Mouse (Mus musculus) lung, adult 2 months (tissue): ENCODE measurements around the gene R3hdm2.

ENCODE experiments used
- CTCF ChIP-seq: fragments of 200-500 bp; IDR thresholded peaks from 2 replicates; pipeline ENCODE4 v1.5.1; 2011; ENCODE audit warnings: mild to moderate bottlenecking, low read length, control low read depth; ENCODE audit not compliant: insufficient read depth
- POLR2A ChIP-seq: fragments of 200-500 bp; IDR thresholded peaks from 2 replicates; pipeline ENCODE4 v1.6.1; 2011; ENCODE audit warnings: low read depth, mild to moderate bottlenecking, control low read depth, low read length, borderline replicate concordance; ENCODE audit errors: extremely low read depth

DNA sequence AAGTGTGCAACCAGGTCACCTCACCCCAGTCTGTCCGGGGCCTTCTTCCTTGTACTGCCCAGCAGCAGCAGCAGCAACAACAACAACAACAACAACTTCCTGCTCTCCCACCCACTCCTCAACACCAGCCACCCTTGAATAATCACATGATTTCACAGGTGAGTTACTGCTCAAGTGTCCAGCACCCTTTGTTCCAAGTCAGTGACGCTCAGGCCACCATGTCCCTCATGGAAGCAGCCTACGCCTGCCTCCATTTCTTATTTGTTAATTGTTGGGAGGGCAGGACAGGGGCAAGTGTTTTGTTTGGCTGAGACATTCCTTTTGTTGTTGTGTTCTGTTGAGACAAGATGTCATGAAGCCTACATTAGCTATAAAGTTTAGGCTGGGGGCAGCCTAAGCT is 96.4 kb downstream of the R3hdm2 start:
- TF ChIP-seq POLR2A: no peak
- no peak for TF ChIP-seq CTCF
